Mouse (Mus musculus) hindbrain, embryonic 14.5 days (tissue): ENCODE data around the gene Itpr1. TPM values are rescaled to one million over a fixed set of nuclear protein-coding genes. Genes with fewer than 3 reads are reported as not detected.

Source experiments
- ATAC-seq: fragments of 200-750 bp; cut with Nextera tagmentation; 2 replicates; pipeline ENCODE4 v1.8.0; 2017; ENCODE audit warnings: moderate number of reproducible peaks, mild to moderate bottlenecking, moderate TSS enrichment, moderate library complexity; ENCODE audit not compliant: low FRiP score
- DNase-seq: peaks from one replicate; pipeline ENCODE4 v3.0.0-alpha.2; 2015; ENCODE audit warnings: low spot score
- H3K27ac ChIP-seq: fragments of 300-500 bp; sonication (generic); 2 replicates; pipeline ENCODE4 v1.5.1; 2014; ENCODE audit warnings: mild to moderate bottlenecking, moderate library complexity
- H3K27me3 ChIP-seq: fragments of 300-500 bp; sonication (generic); 2 replicates; pipeline ENCODE4 v1.6.1; 2014; ENCODE audit warnings: mild to moderate bottlenecking, low read length, mixed read lengths; ENCODE audit not compliant: control insufficient read depth, insufficient read depth
- H3K36me3 ChIP-seq: fragments of 300-500 bp; sonication (generic); replicated peaks from 2 replicates; pipeline ENCODE4 v1.6.1; 2014; ENCODE audit not compliant: control insufficient read depth, insufficient read depth
- H3K4me1 ChIP-seq: fragments of 300-500 bp; sonication (generic); replicated peaks from 2 replicates; pipeline ENCODE4 v1.6.1; 2014; ENCODE audit warnings: antibody characterized with exemption, low read length, mixed read lengths; ENCODE audit not compliant: control insufficient read depth, insufficient read depth
- H3K4me2 ChIP-seq: fragments of 300-500 bp; sonication (generic); replicated peaks from 2 replicates; pipeline ENCODE4 v1.6.1; 2014; ENCODE audit warnings: mild to moderate bottlenecking, moderate library complexity
- H3K4me3 ChIP-seq: fragments of 300-500 bp; sonication (generic); replicated peaks from 2 replicates; pipeline ENCODE4 v1.5.1; 2014; ENCODE audit warnings: mild to moderate bottlenecking, low read length
- H3K9ac ChIP-seq: fragments of 300-500 bp; sonication (generic); 2 replicates; pipeline ENCODE4 v1.6.1; 2014
- H3K9me3 ChIP-seq: fragments of 300-500 bp; sonication (generic); 2 replicates; pipeline ENCODE4 v1.6.1; 2016; ENCODE audit warnings: low read length; ENCODE audit not compliant: control insufficient read depth
- WGBS: fragments of 180-500 bp; shearing (Covaris S2); extraction: QIAGEN DNeasy Blood & Tissue Kit; methylation state at CpG from one replicate; pipeline ENCODE4 v1.1.7; 2014; 5-methylcytosine and 5-hydroxymethylcytosine counted together
- polyA plus RNA-seq: library from polyadenylated mRNA; unstranded; fragments of >200 nt; fragmentation: Nextera tagmentation; extraction: Ambion mirVana; gene quantifications from 2 replicates; pipeline ENCODE4 v1.2.1, GENCODE M21; 2014

Itpr1 gene
- polyA plus RNA-seq, 1 experiment from 2014 or later, result 6.5 TPM

GRCm38 (mm10) chr6:108222875-108223274, 10.0 kb downstream of the Itpr1 start:
- no peaks in the 10 kb centered on the region for H3K27me3 ChIP-seq
- no peaks in the 10 kb centered on the region for H3K4me1 ChIP-seq
- no peak overlapping the region for H3K4me3 ChIP-seq
- no peaks in the 10 kb centered on the region for H3K9me3 ChIP-seq
- no peak for DNase-seq
- H3K36me3 ChIP-seq, result no peaks in the 10 kb centered on the region
- no peak overlapping the region for H3K4me2 ChIP-seq
- no peak overlapping the region for H3K9ac ChIP-seq
- H3K27ac ChIP-seq, result no peak overlapping the region
- no peak for ATAC-seq
- 93% methylated on average over 5 of the region's 5 CpGs for WGBS

DNA sequence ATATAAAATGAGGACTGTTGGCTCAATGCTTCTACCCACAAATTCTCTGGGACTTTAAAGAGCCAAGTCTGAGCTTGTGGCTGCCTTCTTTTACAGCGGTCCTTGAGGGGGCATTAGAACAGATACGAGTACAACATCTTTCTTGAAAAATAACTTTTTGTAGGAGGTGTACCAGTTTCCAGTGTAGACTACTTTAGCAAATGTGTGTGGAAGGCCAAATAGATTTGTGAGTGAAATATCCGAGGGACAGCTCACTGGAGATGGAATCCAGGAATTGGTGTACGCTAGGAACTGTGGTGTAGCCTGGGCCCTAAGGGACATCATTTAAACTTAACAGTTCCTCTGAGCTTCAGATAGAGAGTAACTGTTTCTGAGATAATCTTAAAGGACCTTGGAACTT, 11.5 kb downstream of the Itpr1 start:
- no peak overlapping the region for H3K9ac ChIP-seq
- no peaks in the 10 kb centered on the region for H3K4me1 ChIP-seq
- no peak for ATAC-seq
- 97% methylated on average over 4 of the region's 4 CpGs for WGBS
- H3K27ac ChIP-seq, result no peak overlapping the region
- DNase-seq, result no peak
- H3K27me3 ChIP-seq, result no peaks in the 10 kb centered on the region
- no peaks in the 10 kb centered on the region for H3K9me3 ChIP-seq
- no peak overlapping the region for H3K4me2 ChIP-seq
- H3K4me3 ChIP-seq, result no peak overlapping the region
- H3K36me3 ChIP-seq, result no peaks in the 10 kb centered on the region

DNA sequence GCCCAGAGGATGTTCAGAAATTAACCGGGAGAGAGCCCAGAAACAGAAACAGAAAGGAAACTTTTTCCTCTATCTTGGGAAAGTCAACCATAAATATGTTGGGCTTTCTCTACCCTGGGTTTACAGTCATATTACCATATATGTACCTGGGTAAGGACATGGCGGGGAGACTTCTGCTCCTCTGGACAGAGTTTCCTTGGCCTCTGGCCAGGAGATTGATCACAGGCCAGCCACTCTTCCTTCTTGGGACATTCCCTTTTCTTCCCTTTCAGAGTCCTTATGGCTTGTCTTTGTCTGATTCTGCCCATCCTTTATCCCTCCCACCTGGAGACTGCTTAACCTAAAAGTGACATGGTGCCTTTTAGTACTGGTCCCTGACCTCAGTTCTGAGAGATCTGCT, 12.1 kb downstream of the Itpr1 start:
- no peak overlapping the region for H3K27ac ChIP-seq
- H3K9ac ChIP-seq, result no peak overlapping the region
- ATAC-seq (no peak), DNase-seq (no peak)
- no peak overlapping the region for H3K4me3 ChIP-seq
- H3K9me3 ChIP-seq, result no peaks in the 10 kb centered on the region
- no peaks in the 10 kb centered on the region for H3K4me1 ChIP-seq
- H3K27me3 ChIP-seq, result no peaks in the 10 kb centered on the region
- H3K4me2 ChIP-seq, result no peak overlapping the region
- 94% methylated on average over 2 of the region's 2 CpGs for WGBS
- H3K36me3 ChIP-seq, result no peaks in the 10 kb centered on the region

GRCm38 (mm10) chr6:108226230-108226629, 13.3 kb downstream of the Itpr1 start:
- DNase-seq (no peak), ATAC-seq (no peak)
- WGBS, result 70% methylated on average over 7 of the region's 7 CpGs
- Histone ChIP-seq H3K9ac (no peak overlapping the region), H3K4me2 (no peak overlapping the region), H3K27me3 (no peaks in the 10 kb centered on the region), H3K9me3 (no peaks in the 10 kb centered on the region), H3K4me3 (no peak overlapping the region), H3K36me3 (no peaks in the 10 kb centered on the region), H3K27ac (no peak overlapping the region), H3K4me1 (no peaks in the 10 kb centered on the region)

- H3K4me3 ChIP-seq, result no peak overlapping the region
- no peak for ATAC-seq
- H3K9me3 ChIP-seq, result no peaks in the 10 kb centered on the region
- H3K9ac ChIP-seq, result no peak overlapping the region
- H3K36me3 ChIP-seq, result no peaks in the 10 kb centered on the region
- H3K27me3 ChIP-seq, result no peaks in the 10 kb centered on the region
- H3K4me1 ChIP-seq, result no peaks in the 10 kb centered on the region
- H3K27ac ChIP-seq, result no peak overlapping the region
- H3K4me2 ChIP-seq, result no peak overlapping the region
- 92% methylated on average over 6 of the region's 6 CpGs for WGBS
- no peak for DNase-seq
Measured at GRCm38 (mm10) chr6:108227461-108227860, 14.6 kb downstream of the Itpr1 start.

DNA sequence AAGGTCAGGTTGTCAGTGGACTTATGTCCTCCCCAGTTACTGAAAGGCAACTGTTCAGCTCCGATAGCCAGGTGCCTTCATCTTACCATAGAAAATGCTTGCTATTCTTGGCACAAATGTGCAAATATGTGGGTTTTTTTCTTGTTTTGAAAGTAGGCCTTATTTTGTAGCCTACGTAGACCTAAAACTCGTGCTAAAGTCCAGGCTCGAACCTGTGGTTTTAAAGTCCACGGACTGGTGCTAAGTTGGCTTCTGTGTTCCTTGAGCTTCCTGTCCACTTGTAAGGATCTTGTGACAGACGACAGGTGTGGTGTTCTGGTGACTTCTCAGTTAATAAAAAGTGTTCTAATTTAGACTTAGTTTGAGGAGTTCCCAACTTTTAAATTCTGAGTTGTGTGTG, 15.2 kb downstream of the Itpr1 start:
- H3K27me3 ChIP-seq, result no peaks in the 10 kb centered on the region
- H3K27ac ChIP-seq, result no peak overlapping the region
- no peak for ATAC-seq
- H3K4me1 ChIP-seq, result no peaks in the 10 kb centered on the region
- no peak overlapping the region for H3K9ac ChIP-seq
- no peak overlapping the region for H3K4me3 ChIP-seq
- H3K9me3 ChIP-seq, result no peaks in the 10 kb centered on the region
- H3K4me2 ChIP-seq, result no peak overlapping the region
- no peaks in the 10 kb centered on the region for H3K36me3 ChIP-seq
- DNase-seq, result no peak
- WGBS, result 75% methylated on average over 6 of the region's 6 CpGs

- ATAC-seq (no peak), DNase-seq (no peak)
- WGBS, result 13% methylated on average over 2 of the region's 2 CpGs
Measured at GRCm38 (mm10) chr6:108228601-108229000, 15.7 kb downstream of the Itpr1 start.

GRCm38 (mm10) chr6:108230608-108231007, 17.7 kb downstream of the Itpr1 start:
- 91% methylated on average over 3 of the region's 3 CpGs for WGBS
- Histone ChIP-seq H3K9ac (no peak overlapping the region), H3K4me3 (no peak overlapping the region), H3K4me2 (no peak overlapping the region), H3K27ac (no peak overlapping the region), H3K4me1 (no peaks in the 10 kb centered on the region), H3K27me3 (no peaks in the 10 kb centered on the region), H3K36me3 (no peaks in the 10 kb centered on the region), H3K9me3 (no peaks in the 10 kb centered on the region)
- ATAC-seq, result no peak
- no peak for DNase-seq

More at GRCm38 (mm10) chr6:108228601-108229000, 15.7 kb downstream of the Itpr1 start:
- H3K4me1 ChIP-seq, result no peaks in the 10 kb centered on the region
- no peak overlapping the region for H3K27ac ChIP-seq
- H3K4me2 ChIP-seq, result no peak overlapping the region
- H3K27me3 ChIP-seq, result no peaks in the 10 kb centered on the region
- H3K9ac ChIP-seq, result no peak overlapping the region
- no peak overlapping the region for H3K4me3 ChIP-seq
- H3K36me3 ChIP-seq, result no peaks in the 10 kb centered on the region
- no peaks in the 10 kb centered on the region for H3K9me3 ChIP-seq

- ATAC-seq (no peak), DNase-seq (no peak)
- Histone ChIP-seq H3K36me3 (no peaks in the 10 kb centered on the region), H3K9ac (no peak overlapping the region), H3K27me3 (no peaks in the 10 kb centered on the region), H3K4me3 (no peak overlapping the region), H3K27ac (no peak overlapping the region), H3K4me2 (no peak overlapping the region), H3K4me1 (0 out of 2 replicates have a peak, but pooled peaks cover 2% of the 10 kb centered on the region), H3K9me3 (no peaks in the 10 kb centered on the region)
- WGBS, result 79% methylated on average over 11 of the region's 11 CpGs
Measured at GRCm38 (mm10) chr6:108231892-108232710, 19.2 kb downstream of the Itpr1 start.
